Mouse (Mus musculus): ENCODE measurements around the gene Oas1g. TPM values are rescaled to one million over a fixed set of nuclear protein-coding genes. Genes with fewer than 3 reads are reported as not detected.
"Not testable (repeated sequence)": the region's sequence is repeated elsewhere in the genome, so short reads cannot be mapped to it uniquely, and the experiment has no call there.

The Oas1g gene
- polyA plus RNA-seq, 1 experiment from 2014 or later: not detected

- WGBS: 43% methylated on average over 1 of the region's 1 CpGs
- H3K4me3 ChIP-seq: no peak overlapping the region
- H3K9me3 ChIP-seq: no peaks in the 10 kb centered on the region
- peak; percentile 35 for DNase-seq (ENCODE audit: low spot score)
- H3K36me3 ChIP-seq: no peaks in the 10 kb centered on the region
- no peak overlapping the region for H3K27ac ChIP-seq
- no peaks in the 10 kb centered on the region for H3K27me3 ChIP-seq (ENCODE audit: insufficient read depth, poor library complexity, severe bottlenecking)
- no peaks in the 10 kb centered on the region for H3K4me1 ChIP-seq
Observed at GRCm38 (mm10) chr5:120900666-120901065, 13.3 kb upstream of the Oas1g start.

DNA sequence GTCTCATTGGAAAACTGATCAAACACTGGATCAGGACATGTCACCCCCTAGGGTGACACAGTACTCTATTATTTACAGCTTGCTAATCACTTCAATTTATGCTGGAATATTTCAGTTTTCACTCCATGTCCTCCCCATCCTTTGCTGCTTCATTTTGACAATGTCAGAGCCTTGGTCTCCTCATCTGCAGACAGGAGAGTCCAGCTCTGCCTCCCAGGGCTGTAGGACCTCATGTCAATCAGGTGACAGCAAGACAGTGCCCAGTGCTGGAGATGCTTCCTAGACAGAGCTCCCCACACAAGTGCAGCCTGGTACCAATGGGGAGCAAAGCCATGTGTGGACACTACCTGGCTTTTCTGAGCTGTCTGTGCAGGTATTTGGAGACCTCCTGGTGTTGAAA, 11.3 kb upstream of the Oas1g start:
- no peak overlapping the region for H3K27ac ChIP-seq
- H3K4me3 ChIP-seq: no peak overlapping the region
- H3K27me3 ChIP-seq (ENCODE audit: insufficient read depth, poor library complexity, severe bottlenecking): no peaks in the 10 kb centered on the region
- H3K4me1 ChIP-seq: no peaks in the 10 kb centered on the region
- no peaks in the 10 kb centered on the region for H3K9me3 ChIP-seq
- peak; percentile 35 for DNase-seq (ENCODE audit: low spot score)
- H3K36me3 ChIP-seq: no peaks in the 10 kb centered on the region

DNA sequence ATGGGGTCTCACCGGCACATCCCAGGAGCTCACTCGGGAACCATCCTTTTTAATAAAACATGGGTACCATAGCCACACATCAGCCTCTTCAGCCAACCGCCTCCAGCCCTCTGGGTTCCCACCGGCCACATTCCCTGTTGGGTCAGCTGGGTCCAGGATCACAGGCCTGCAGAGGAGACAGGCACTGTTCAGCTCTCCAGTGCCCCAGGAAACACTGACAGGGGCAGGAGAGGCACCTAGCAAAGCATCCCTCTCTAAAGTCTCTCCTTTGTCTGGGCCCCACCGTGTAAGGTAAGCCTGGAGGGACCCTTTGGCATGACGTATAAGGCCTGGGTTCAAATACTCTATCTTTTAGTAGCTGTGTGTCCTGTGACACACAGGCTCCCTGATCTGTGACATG, 10.9 kb upstream of the Oas1g start:
- H3K27ac ChIP-seq: no peak overlapping the region
- H3K4me3 ChIP-seq: no peak overlapping the region
- H3K27me3 ChIP-seq (ENCODE audit: insufficient read depth, poor library complexity, severe bottlenecking): no peaks in the 10 kb centered on the region
- no peaks in the 10 kb centered on the region for H3K4me1 ChIP-seq
- DNase-seq (ENCODE audit: low spot score): peak; percentile 47
- 80% methylated on average over 6 of the region's 6 CpGs for WGBS
- no peaks in the 10 kb centered on the region for H3K9me3 ChIP-seq
- H3K36me3 ChIP-seq: no peaks in the 10 kb centered on the region

- WGBS: 79% methylated on average over 11 of the region's 11 CpGs
- H3K4me1 ChIP-seq: no peaks in the 10 kb centered on the region
- H3K27me3 ChIP-seq (ENCODE audit: insufficient read depth, poor library complexity, severe bottlenecking): no peaks in the 10 kb centered on the region
- H3K4me3 ChIP-seq: no peak overlapping the region
- DNase-seq (ENCODE audit: low spot score): peak; percentile 63
- no peaks in the 10 kb centered on the region for H3K9me3 ChIP-seq
- H3K27ac ChIP-seq: no peak overlapping the region
- no peaks in the 10 kb centered on the region for H3K36me3 ChIP-seq
Observed at GRCm38 (mm10) chr5:120895231-120895900, 8.0 kb upstream of the Oas1g start.

GRCm38 (mm10) chr5:120894692-120895091, 7.3 kb upstream of the Oas1g start:
- not testable (repeated sequence) for H3K27me3 ChIP-seq (ENCODE audit: insufficient read depth, poor library complexity, severe bottlenecking); H3K9me3 ChIP-seq; H3K36me3 ChIP-seq; H3K27ac ChIP-seq; H3K4me1 ChIP-seq; DNase-seq (ENCODE audit: low spot score); H3K4me3 ChIP-seq
- 68% methylated on average over 2 of the region's 2 CpGs for WGBS

- H3K4me3 ChIP-seq; H3K27me3 ChIP-seq (ENCODE audit: insufficient read depth, poor library complexity, severe bottlenecking); H3K36me3 ChIP-seq; H3K27ac ChIP-seq; H3K9me3 ChIP-seq; H3K4me1 ChIP-seq: not testable (repeated sequence)
- 81% methylated on average over 4 of the region's 4 CpGs for WGBS
- DNase-seq (ENCODE audit: low spot score): peak; percentile 58
Observed at GRCm38 (mm10) chr5:120893866-120894265, 6.5 kb upstream of the Oas1g start.

- H3K27ac ChIP-seq: no peak overlapping the region
- no peak overlapping the region for H3K4me3 ChIP-seq
- no peaks in the 10 kb centered on the region for H3K27me3 ChIP-seq (ENCODE audit: insufficient read depth, poor library complexity, severe bottlenecking)
- DNase-seq (ENCODE audit: low spot score): peak; percentile 14
- H3K4me1 ChIP-seq: no peaks in the 10 kb centered on the region
- WGBS: 63% methylated on average over 2 of the region's 2 CpGs
- H3K9me3 ChIP-seq: no peaks in the 10 kb centered on the region
- H3K36me3 ChIP-seq: no peaks in the 10 kb centered on the region
Observed at GRCm38 (mm10) chr5:120892243-120892660, 4.8 kb upstream of the Oas1g start.

- H3K27ac ChIP-seq; H3K4me3 ChIP-seq; H3K9me3 ChIP-seq; H3K36me3 ChIP-seq; H3K4me1 ChIP-seq; H3K27me3 ChIP-seq (ENCODE audit: insufficient read depth, poor library complexity, severe bottlenecking): not testable (repeated sequence)
- peak; percentile 50 for DNase-seq (ENCODE audit: low spot score)
- 70% methylated on average over 2 of the region's 2 CpGs for WGBS
Observed at GRCm38 (mm10) chr5:120891566-120892242, 4.3 kb upstream of the Oas1g start.

DNA sequence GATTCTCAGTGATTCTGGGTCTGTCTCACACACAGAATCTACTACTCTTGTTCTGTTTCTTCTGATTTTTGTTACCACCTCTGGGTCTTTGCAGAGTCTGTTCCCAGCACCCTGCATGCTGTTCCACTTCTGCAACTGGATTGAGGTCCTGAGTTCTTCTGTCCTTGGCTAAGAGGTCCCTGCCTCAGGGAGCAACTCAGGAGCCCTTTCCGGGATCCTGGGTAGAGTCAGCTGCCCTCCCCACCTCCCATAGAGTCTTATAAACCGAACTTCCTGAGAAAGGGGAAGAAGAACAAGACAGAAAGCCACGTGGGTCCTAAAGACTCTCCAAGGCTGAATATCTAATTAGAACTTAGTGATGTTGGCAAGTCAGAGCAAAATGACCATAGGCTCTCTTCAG, 3.6 kb upstream of the Oas1g start:
- Histone ChIP-seq H3K4me3 (no peak overlapping the region), H3K27ac (no peak overlapping the region), H3K9me3 (no peaks in the 10 kb centered on the region), H3K36me3 (no peaks in the 10 kb centered on the region), H3K4me1 (no peaks in the 10 kb centered on the region), H3K27me3 (ENCODE audit: insufficient read depth, poor library complexity, severe bottlenecking) (no peaks in the 10 kb centered on the region)
- peak; percentile 60 for DNase-seq (ENCODE audit: low spot score)
- 63% methylated on average over 3 of the region's 3 CpGs for WGBS

GRCm38 (mm10) chr5:120890026-120890425, 2.6 kb upstream of the Oas1g start:
- Histone ChIP-seq H3K27ac (no peak overlapping the region), H3K9me3 (no peaks in the 10 kb centered on the region), H3K27me3 (ENCODE audit: insufficient read depth, poor library complexity, severe bottlenecking) (no peaks in the 10 kb centered on the region), H3K36me3 (no peaks in the 10 kb centered on the region), H3K4me3 (no peak overlapping the region), H3K4me1 (no peaks in the 10 kb centered on the region)
- DNase-seq (ENCODE audit: low spot score): peak; percentile 36
- 59% methylated on average over 2 of the region's 2 CpGs for WGBS

- H3K4me1 ChIP-seq; H3K27ac ChIP-seq; H3K4me3 ChIP-seq; H3K27me3 ChIP-seq (ENCODE audit: insufficient read depth, poor library complexity, severe bottlenecking); H3K9me3 ChIP-seq; H3K36me3 ChIP-seq: not testable (repeated sequence)
- peak; percentile 7 for DNase-seq (ENCODE audit: low spot score)
- WGBS: 27% methylated on average over 4 of the region's 4 CpGs
Observed at GRCm38 (mm10) chr5:120888294-120888815, 942 bp upstream of the Oas1g start.

DNA sequence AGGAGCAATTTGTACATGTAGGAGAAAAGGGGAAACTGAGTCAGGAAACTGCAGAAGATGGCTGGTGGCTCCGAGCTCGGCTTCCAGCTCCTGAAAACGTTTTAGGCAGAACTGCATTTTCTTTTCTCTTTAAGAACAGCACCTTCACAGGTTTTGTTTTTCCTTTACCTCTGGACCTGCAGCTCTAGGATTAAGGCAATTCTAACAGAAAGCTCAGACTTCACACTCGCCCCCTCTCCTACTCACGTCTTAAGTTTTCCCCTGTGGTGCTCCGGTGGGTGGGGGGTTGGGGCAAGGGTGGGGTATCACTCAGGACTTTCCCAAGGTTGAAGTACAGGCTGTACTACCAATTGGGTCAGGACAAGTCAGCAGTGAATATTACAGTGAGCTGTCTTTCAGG, 418 bp upstream of the Oas1g start:
- Histone ChIP-seq H3K4me1 (no peaks in the 10 kb centered on the region), H3K27ac (no peak overlapping the region), H3K9me3 (no peaks in the 10 kb centered on the region), H3K4me3 (no peak overlapping the region), H3K27me3 (ENCODE audit: insufficient read depth, poor library complexity, severe bottlenecking) (no peaks in the 10 kb centered on the region), H3K36me3 (no peaks in the 10 kb centered on the region)
- 42% methylated on average over 6 of the region's 6 CpGs for WGBS
- no peak for DNase-seq (ENCODE audit: low spot score)

DNA sequence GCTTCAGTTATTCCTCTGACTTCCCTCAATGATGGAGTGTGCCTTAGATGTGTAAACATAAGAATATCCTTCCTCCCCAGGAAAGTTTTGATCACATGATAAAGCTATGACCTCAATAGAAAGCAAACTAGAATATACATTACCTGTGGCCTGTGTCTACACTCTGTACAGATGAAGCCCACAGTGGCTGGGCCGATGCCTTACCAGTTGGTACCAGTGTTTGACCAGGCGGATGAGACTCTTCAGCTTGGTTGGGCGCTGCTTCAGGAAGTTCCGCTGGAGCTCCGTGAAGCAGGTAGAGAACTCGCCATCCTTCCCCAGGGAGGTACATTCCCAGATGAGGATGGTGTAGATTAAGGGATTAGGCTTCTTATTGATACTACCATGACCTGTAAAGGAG, 5.7 kb downstream of the Oas1g start:
- 79% methylated on average over 6 of the region's 6 CpGs for WGBS
- DNase-seq (ENCODE audit: low spot score); H3K4me1 ChIP-seq: not testable (repeated sequence)

More for the DNA sequence above, 5.7 kb downstream of the Oas1g start:
- not testable (repeated sequence) for H3K27me3 ChIP-seq (ENCODE audit: insufficient read depth, poor library complexity, severe bottlenecking); H3K9me3 ChIP-seq; H3K27ac ChIP-seq; H3K36me3 ChIP-seq; H3K4me3 ChIP-seq

Measured in heart, embryonic 10.5 days (tissue).